Mouse (Mus musculus) frontal cortex, postnatal 10 days (tissue): ENCODE data around the gene Fig4.

Source experiments
- DNase-seq, 2 experiments: peaks; one replicate each; pipeline ENCODE4 v3.0.0; 2022; ENCODE audit warnings: low spot score in 2 of 2, mixed read lengths in 1 of 2

The Fig4 gene

DNA sequence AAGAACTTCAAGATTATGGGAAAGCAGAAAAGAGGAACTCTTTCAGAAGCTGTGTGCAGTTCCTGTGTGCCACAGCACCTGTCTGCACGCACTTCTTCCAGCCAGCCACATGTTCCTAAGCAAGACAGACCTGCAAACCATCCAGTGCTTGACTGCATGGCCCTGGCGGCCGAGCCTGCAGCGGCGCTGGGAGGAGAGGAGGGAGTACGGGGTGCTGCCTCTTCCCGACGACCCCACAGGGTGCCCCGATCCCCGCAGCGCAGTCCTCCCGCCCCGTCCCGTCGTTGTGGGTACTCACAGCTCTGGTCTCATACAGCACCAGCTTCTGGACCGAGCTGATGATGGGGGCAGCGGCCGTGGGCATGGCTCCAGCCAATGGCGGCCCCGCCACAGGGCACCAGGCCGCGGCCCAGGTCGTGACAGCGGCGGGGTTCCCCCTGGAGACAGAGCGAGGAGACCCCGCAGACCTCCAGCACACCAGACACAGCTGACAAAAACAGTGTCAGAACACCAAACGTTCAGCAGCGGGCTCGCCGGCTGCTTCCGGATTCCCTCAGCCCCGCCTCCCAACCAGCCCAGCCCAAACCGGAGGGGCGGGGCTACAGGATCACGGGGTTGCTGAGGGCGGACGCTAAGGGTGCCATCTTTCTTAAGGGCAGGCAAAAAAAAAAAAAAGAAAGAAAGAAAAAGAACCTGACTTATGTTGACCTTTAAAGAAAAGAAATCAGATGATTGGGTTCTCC lies at the start of gene Fig4:
Gene Fig4, minus strand, starts transcription at position 572 of the 743 bp plus-strand sequence.
- peak; percentile 81 to 85 for DNase-seq

DNA sequence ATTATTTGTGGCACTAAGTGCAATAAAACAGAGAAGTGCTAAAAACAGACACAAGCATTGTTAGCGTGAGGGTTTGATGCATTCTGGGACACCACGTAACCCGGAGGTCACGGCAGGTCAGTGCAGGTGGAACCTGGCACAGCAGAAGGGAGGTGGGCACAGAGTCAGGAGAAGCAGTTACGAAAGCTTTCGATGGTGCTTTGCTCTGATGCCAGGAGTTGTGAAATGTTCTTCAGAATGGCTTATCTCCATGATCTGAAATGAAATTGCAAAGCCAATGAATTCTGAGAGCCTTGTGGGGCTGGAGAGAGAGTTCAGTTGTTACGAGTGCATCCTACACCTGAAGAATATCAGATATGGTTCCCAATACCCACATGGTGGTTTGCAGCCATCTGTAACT lies 38.3 kb upstream of the Fig4 start:
- no peak for DNase-seq

DNA sequence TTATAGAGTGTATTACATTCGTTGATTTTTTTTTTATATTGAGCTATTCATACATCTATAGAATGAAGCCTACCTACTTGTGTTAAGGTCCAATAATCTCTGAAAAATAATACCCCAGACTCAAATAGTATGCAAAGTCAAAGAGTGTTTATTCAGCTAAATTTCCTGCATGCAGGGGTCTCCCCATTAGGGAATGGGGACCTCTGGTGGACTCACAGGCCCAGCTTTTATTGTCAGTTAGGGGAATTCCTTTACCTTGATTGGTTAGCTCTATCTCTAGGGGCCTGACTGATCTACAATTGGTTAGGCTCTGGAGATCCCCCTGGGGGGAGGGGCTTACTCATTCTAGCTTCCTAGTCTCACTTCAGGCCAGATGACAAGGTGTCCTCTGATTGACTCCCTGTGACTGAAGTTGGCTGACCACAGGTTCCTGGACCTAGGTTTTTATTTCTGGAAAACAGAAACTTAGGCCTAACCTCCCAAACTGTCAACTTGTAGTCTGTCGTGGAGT lies 29.5 kb upstream of the Fig4 start:
- DNase-seq: no peak

GRCm38 (mm10) chr10:41315866-41316265 lies 12.8 kb upstream of the Fig4 start:
- no peak for DNase-seq

DNA sequence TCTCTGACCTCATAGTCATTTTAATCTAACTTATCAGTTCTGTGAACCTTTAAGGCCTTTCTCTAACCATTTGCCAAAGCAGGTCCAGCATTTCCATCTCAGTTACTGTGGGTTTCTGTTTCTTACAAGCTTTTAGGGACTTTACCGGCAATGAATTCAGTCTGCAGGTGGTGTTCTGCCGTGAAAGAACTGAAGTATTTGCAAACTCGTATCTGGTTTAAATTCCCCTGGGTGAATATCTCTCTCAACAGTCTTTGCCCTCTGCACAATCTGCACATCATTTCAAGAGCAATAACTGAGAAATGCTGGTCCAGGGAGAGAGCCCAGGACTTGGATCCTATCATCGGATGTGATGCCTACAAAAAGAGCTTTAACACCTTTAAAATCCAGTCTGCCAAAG lies 5.1 kb upstream of the Fig4 start:
- no peak for DNase-seq

GRCm38 (mm10) chr10:41304961-41305455 lies 1.9 kb upstream of the Fig4 start:
- DNase-seq: no peak

DNA sequence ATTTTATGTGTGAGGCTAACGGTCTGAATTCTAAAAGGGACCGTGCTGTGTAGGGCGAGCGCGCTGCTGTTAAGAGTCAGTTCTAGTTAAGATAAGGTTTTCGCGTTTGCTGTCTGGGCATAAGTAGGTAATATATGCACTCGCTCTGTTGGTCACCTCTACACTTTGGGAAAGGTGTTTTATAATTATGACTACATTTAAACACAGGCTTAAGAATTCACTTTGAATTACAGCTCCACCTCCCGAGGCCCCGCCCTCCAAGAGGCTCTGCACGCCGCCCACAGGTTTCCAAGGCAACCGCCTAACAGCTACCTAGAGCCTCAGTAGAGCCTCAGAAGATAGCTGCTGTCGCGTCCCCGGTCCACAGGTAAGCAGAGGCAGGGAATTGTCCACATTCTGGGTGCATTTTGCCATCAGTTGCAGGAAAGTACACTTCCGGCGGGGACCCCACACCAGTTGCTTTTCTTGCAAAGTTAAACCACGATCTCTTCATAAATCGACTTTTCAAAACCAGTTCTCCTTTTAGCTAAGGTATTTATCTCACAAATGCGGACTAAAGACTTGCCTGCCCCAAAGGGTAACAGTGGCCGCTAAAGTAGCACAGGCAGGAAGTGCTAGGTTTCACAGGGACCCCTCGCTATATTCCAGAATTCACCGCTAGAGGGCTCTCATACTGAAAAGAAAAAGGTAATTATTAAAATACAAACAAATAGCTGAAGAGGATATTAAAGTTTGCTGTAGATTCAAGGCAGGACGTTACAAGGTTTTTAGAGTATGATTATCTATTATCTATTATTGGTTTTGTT lies 782 bp upstream of the Fig4 start, which contains the start of gene Ak9:
Gene Ak9, plus strand, starts transcription at position 342 of the 806 bp plus-strand sequence.
- peak; percentile 78 to 81 for DNase-seq

GRCm38 (mm10) chr10:41300161-41300560 lies 2.9 kb downstream of the Fig4 start:
- no peak for DNase-seq

- DNase-seq: no peak
Observed at GRCm38 (mm10) chr10:41295145-41295544, 7.9 kb downstream of the Fig4 start.

GRCm38 (mm10) chr10:41294734-41295133 lies 8.3 kb downstream of the Fig4 start:
- DNase-seq: no peak

GRCm38 (mm10) chr10:41293019-41293418 lies 10.0 kb downstream of the Fig4 start:
- DNase-seq: no peak

DNA sequence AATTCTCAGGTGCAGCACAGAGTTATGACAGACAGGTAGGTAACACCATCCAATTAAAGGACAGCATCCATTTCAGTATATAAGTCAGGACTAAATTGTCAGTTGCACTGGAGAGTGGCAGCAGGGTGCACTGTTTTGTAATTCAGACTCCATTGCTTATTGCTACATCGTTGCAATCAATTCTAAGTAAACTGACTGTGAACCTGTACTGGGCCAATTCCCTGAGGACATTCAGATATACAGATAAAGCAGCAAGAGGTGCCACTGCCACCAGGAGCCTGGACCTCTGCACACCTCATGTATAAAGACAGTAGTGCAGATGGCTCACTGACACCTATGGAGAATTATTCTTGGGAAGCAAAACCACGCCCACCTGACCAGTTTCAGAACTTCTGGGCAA lies 12.0 kb downstream of the Fig4 start:
- DNase-seq: no peak

DNA sequence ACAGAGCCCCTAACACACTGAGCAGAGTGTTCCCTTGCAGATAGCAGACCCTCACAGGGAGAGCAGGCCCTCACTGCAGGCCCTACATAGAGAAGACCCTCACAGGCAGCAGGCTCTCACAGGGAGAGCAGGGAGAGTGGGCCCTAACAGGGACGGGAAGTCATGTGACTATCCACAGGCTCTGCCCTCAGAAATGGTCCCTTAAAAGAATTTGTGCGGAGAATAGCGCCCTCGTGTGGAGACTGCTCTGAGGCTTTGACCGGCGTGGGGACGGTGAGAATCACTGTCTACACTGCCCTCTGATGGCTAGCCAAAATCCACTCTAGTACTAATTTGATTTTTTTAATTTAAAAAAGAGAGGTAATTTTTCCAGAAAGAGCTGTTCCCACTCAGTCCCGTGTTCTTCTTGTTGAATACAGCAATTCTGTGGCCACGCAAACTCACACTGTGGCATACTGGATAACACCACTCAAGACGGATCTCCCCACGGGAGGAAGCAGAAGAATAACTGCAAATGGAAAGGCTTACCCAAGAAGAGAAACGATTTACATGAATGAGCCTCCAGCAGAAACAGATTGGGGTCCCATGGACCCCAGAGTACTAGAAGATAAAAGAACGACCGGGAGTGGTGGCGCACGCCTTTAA lies 14.2 kb downstream of the Fig4 start:
- DNase-seq: peak; percentile 57 to 81

GRCm38 (mm10) chr10:41288074-41288473 lies 15.0 kb downstream of the Fig4 start:
- DNase-seq: no peak

DNA sequence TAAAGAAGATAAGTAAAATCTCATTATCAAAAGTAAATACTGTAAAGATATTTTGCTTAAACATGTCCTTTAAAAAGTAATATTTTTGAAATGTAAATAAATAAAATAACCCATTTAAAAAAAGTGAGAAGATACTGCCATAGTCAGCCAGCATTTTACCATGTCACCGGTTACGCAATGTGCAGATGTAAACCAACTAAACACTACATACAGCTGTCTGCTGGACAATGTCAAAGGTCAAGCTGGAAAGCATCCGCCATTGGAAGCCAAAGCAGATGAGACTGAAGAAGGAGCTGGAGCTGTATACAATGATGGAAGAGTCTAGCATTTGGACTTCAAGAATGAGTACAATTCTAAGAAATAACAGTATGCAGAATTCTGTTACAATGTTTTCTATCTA lies 15.4 kb downstream of the Fig4 start:
- no peak for DNase-seq

DNA sequence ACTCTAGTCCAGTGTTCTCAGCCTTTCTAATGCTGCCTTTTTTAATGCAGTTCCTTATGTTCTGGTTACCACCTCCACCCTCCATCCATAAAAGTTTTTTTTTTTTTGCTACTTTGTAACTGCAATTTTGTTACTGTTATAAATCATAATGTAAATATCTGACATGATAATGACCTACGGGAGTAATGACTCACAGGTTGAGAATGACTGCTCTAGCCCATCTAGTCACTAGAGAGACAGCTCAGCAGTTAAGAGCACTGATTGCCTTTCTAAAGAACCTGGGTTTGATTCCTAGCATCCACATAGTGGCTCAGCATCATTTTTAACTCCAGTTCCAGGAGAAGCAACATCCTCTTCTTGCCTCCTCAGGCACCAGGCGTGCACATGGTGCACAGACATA lies 21.0 kb downstream of the Fig4 start:
- no peak for DNase-seq

DNA sequence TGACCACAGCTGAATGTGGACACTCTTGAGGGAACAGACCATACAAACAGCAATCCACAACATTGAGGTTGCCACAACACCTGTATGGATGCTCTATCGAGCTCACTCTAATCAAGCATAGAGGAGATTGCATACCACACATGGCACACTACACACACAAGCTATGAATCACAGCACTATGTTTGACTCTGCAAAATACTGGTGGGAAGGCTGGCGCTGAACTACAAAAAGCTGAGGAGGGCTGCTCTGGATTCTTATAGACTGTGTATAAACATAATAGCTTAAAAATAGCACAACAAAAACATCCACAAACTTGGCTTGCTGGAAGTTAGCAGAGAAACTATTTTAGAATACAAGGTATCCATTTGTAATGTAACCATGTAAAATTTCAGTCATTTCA lies 22.3 kb downstream of the Fig4 start:
- no peak for DNase-seq

DNA sequence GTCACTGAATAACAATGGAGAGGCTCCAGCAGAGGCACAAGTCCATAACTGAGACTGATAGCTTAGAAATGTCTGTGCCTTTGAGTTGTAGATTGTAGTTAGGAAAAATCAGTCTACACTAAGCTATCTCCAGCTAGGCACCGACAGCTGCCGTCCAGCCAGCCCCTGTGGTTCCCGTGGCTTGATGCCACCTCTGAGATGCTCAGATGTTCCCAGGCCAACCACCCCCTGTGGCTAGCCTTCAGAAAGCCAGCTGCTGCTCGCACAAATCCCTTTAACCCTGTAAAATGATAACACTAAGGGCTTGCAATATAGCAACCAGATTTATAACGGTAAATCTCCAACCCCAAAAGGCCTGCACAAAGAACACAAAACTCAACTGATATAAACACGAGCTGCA lies 22.9 kb downstream of the Fig4 start:
- no peak for DNase-seq

DNA sequence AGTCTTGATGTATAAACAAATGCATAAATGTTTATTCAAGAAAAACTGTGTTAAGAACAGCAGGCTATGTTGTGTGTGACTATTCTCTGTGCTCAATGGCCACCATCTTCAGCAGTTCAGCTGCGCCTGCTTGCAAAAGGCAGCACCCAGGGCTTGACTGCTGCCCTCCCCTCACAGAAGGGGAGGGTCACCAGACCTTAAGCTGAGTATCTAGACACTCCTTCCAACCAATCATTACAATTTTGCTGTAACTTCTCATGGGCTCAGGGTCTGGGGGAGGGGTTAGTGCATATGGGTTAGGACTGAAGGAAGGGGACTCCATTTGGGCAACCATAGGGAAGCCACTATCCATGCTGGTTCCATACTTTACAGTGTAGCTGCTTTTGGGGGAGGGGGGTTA lies 24.3 kb downstream of the Fig4 start:
- DNase-seq: no peak

DNA sequence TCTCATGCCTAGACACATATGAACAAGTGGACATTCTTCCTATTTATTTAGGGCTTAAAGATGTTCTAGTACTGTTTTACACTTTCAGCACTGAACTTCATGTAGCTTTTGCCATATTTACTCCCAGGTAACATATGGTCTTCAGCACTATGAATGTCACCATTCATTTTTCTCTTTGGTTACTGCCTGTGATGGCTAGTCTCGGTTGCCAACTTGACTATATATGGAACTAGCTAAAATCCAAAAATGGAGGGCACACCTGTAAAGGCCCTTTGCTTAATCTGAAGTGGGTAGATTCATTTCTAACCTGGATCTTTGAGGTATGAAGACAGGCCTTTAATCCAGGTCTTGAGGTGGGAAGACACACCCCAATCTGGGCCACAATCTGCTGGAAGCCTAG lies 28.2 kb downstream of the Fig4 start:
- DNase-seq: no peak

- no peak for DNase-seq
Observed at GRCm38 (mm10) chr10:41271860-41272259, 31.2 kb downstream of the Fig4 start.

DNA sequence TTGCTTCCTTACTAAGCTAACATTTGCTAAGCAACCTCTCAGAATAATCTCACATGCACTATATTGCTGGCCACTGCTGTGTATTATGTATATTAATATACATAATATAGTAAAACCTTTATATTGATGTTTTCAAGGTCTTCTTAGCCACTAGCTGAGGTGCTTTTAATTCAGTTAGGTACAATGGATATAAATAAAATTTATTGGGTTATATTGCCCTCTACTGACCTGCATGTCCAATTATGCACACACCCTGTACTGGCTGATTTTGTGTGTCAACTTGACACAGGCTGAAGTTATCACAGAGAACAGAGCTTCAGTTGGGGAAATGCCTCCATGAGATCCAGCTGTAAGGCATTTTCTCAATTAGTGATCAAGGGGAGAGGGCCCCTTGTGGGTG lies 41.2 kb downstream of the Fig4 start:
- no peak for DNase-seq
